Mouse (Mus musculus): ENCODE data around the gene Echs1.

Echs1 gene

DNA sequence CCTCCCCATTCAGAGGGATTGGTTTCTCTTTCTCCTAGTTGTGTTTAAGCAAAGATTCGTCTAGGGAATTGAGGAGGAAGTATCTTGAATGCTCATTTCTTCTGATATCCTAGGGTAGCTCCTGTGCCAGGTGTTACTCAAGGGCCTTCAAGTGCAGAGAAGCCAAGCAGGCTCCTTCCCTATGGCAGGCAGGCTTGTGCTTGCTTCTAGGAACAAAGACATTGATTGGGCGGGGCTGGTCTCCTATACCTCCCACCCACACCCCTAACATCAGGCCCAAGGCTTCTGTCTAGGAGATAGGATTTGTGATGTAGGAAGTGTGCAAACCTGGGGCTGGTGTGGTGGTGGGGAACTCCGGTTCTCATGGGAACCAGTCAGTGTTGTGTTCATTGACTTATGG is 10.7 kb upstream of the Echs1 start:
- Histone ChIP-seq H3K27me3 (ENCODE audit: control insufficient read depth, insufficient read depth, low read length, poor library complexity, severe bottlenecking) (no peaks in the 10 kb centered on the region), H3K36me3 (ENCODE audit: control insufficient read depth, insufficient read depth, low read length, poor library complexity, severe bottlenecking) (no peaks in the 10 kb centered on the region)
- no peak for DNase-seq (ENCODE audit: low read depth, low spot score)

DNA sequence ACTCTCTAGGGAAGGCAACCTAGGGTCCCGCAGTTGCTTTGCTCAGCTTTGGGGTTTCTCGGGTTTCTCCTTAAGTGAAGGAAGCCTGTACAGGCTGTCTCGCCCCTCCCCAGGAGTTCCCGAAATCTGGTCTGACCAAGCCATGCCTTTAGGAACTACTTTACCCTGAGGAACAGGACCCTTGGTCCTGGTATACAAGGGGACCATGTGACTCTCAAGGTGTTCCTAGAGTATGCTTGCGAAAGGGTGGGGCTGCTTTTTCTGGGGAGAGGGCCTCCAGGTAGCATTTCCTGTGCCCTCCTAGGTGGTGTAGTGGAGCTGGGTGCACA is 9.7 kb upstream of the Echs1 start:
- H3K27me3 ChIP-seq (ENCODE audit: control insufficient read depth, insufficient read depth, low read length, poor library complexity, severe bottlenecking) = no peaks in the 10 kb centered on the region
- DNase-seq (ENCODE audit: low read depth, low spot score) = peak; percentile 6
- no peaks in the 10 kb centered on the region for H3K36me3 ChIP-seq (ENCODE audit: control insufficient read depth, insufficient read depth, low read length, poor library complexity, severe bottlenecking)

DNA sequence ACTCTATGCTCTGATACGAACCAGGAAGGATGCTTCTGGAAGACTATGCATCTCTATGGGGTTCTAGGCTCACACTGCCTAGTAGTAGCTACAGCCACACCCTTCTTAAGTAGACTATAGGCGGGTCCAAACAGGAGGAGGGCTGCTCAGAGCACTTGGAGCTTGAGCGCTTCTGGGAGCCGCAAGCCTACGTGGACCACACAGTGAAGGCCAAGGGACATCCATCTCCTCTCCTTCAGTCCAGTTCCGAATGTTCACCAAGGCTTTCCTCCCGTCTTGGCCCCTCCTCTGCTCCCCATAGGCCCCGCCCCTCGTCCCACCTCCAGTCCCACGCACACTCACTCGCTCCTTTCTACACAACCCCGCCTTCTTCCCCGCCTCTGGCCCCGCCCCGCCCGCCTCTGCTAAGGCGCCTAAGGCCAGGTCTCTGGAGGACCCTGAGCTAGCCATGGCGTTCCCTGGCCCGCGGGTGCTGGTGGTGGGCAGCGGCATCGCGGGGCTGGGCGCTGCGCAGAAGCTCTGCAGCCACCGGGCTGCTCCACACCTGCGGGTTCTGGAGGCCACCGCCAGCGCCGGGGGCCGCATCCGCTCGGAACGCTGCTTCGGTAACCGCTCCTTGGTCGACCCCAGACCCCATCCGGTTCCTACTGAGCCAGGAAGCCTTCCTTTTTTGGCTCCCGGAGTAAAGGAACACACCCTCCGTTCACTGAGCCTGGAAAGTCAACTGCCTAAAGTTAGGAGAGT is 9.2 kb upstream of the Echs1 start:
- DNase-seq (ENCODE audit: low read depth, low spot score) = peak; percentile 92
- Histone ChIP-seq H3K27me3 (ENCODE audit: control insufficient read depth, insufficient read depth, low read length, poor library complexity, severe bottlenecking) (no peaks in the 10 kb centered on the region), H3K36me3 (ENCODE audit: control insufficient read depth, insufficient read depth, low read length, poor library complexity, severe bottlenecking) (no peaks in the 10 kb centered on the region)

DNA sequence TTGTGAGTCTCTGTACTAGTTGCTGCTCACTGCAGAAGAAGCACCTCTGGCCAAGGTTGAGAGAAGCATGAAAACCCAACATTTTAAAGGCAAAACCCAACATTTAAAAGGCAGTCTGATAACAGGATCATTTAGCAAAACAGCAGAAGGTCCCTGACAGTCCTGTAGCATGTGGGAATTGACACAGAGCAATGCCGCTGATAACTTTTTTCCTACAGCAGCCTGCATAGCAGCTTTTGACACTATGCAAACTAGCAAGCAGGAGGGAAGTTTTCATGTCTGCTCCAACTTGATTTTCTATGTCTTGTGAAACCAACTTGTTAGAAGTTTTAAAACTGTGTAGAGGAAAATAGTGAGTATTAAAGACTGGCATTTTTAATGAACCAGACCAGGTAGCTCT is 8.1 kb upstream of the Echs1 start:
- H3K27me3 ChIP-seq (ENCODE audit: control insufficient read depth, insufficient read depth, low read length, poor library complexity, severe bottlenecking) = no peaks in the 10 kb centered on the region
- H3K36me3 ChIP-seq (ENCODE audit: control insufficient read depth, insufficient read depth, low read length, poor library complexity, severe bottlenecking) = no peaks in the 10 kb centered on the region
- DNase-seq (ENCODE audit: low read depth, low spot score) = no peak

DNA sequence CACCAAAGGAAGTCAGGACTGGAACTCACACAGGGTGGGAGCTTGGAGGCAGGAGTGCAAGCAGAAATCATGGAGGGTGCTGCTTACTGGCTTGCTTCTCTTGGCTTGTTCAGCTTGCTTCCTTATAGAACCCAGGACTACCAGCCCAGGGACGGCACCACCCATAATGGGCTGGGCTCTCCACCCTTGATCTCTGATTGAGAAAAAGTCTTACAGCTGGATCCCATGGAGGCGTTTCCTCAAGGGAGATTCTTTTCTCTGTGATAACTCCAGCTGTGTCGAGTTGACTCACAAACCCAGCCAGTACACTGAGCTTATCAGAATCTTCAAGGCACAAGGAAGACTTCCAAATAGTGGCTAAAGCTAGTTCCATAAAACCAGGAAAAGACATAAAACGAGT is 6.5 kb upstream of the Echs1 start:
- Histone ChIP-seq H3K36me3 (ENCODE audit: control insufficient read depth, insufficient read depth, low read length, poor library complexity, severe bottlenecking) (no peaks in the 10 kb centered on the region), H3K27me3 (ENCODE audit: control insufficient read depth, insufficient read depth, low read length, poor library complexity, severe bottlenecking) (no peaks in the 10 kb centered on the region)
- DNase-seq (ENCODE audit: low read depth, low spot score) = no peak

DNA sequence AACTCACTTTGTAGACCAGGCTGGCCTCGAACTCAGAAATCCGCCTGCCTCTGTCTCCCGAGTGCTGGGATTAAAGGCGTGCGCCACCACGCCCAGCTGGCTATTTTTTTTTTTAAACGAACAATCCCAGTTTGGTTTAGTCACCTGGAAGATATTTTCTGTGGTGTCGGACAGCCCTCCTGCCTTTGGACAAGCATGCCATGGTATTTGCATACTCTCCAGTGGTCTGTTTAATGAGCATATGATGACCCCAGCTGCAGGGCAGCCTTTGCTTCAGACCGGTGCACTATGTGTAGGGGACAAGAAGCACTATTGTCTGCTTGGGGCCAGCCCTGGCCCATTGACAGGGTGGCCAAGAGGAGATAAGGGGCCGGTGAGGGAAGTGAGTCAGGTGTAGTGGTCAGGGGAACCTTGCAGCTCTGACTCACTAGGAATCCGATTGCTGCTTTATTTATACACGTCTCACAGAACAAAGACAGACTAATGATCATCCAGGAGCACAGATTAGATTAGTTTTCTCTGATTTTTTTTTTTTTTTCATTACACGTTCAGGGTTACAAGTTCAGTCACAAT is 5.1 kb upstream of the Echs1 start:
- H3K36me3 ChIP-seq (ENCODE audit: control insufficient read depth, insufficient read depth, low read length, poor library complexity, severe bottlenecking) = no peaks in the 10 kb centered on the region
- DNase-seq (ENCODE audit: low read depth, low spot score) = no peak
- no peaks in the 10 kb centered on the region for H3K27me3 ChIP-seq (ENCODE audit: control insufficient read depth, insufficient read depth, low read length, poor library complexity, severe bottlenecking)

DNA sequence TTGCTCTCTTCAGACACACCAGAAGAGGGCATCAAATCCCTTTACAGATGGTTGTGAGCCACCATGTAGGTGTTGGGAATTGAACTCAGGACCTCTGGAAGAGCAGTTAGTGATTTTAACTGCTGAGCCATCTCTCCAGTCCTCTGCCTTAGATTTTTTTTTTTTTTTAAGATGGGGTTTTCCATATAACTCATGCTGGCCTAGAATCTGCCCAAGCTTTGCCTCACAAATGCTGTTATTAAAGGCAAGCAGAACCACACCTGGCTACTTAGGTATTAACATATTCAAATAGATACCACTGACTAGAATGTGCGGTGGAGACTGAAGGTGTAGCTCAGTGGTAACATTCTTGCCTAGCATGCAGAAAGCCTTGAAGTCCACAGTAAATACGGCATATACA is 4.2 kb upstream of the Echs1 start:
- Histone ChIP-seq H3K36me3 (ENCODE audit: control insufficient read depth, insufficient read depth, low read length, poor library complexity, severe bottlenecking) (no peaks in the 10 kb centered on the region), H3K27me3 (ENCODE audit: control insufficient read depth, insufficient read depth, low read length, poor library complexity, severe bottlenecking) (no peaks in the 10 kb centered on the region)
- DNase-seq (ENCODE audit: low read depth, low spot score) = no peak

DNA sequence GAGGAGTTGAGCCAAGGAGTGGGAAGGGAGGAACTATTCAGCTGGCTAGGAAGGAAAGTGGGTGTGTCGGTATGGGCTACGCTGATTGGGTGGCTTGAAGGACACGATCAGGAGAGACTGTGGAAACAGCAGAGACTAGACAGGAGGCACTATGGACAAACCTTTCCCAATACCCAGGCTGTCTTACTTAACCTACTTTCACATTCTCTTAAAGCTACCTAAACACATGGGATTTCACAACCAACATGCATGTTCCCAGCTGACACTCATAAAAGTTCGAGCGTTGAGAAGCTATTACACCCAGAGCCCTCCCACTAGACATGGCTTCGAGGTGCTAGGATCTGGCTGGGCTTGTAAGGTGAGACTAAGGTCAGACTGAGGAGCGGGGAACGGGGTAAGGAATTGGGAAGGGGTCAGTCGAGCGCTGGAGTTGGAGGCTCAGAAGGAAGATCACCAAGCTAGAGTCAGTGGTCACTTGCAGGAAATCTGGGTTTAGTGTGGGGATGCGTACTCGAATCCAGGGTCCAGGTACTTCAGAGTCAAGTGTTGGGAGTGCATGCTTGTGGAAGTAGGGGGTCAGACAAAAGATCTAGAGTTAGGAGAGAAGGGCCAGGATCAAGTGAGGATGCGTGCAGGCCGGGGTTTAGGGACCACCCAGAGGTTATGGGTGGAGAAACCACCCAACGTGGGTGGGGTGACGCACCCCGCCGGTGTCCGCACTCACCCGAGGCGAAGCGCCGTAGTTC is 520 bp downstream of the Echs1 start, which contains the start of gene Paox:
TSS of gene Paox (plus strand) at position 217 of the 746 bp plus-strand sequence.
- H3K36me3 ChIP-seq (ENCODE audit: control insufficient read depth, insufficient read depth, low read length, poor library complexity, severe bottlenecking) = no peaks in the 10 kb centered on the region
- peak; percentile 8 for DNase-seq (ENCODE audit: low read depth, low spot score)
- H3K27me3 ChIP-seq (ENCODE audit: control insufficient read depth, insufficient read depth, low read length, poor library complexity, severe bottlenecking) = no peaks in the 10 kb centered on the region

DNA sequence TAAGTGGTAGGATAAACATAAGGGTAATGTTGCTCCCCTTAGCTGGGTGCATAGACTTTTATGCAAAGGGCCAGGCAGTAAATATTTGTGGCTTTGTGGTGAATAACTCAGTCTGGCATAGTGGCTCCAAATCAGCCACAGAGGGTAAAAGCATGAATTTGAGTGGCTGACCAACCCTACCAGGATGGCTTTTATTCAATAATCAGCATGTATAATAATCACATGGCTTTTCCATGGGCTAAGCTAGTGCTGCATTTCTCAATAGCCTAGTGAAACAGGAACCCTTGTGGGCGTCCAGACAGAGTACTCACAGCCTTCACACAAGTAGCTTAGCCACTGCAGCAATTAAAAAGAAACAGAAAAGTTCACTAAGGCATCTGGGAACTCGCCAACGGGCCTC is 4.3 kb downstream of the Echs1 start:
- H3K36me3 ChIP-seq (ENCODE audit: control insufficient read depth, insufficient read depth, low read length, poor library complexity, severe bottlenecking) = 0 out of 2 replicates have a peak, but pooled peaks cover 4% of the 10 kb centered on the region
- H3K27me3 ChIP-seq (ENCODE audit: control insufficient read depth, insufficient read depth, low read length, poor library complexity, severe bottlenecking) = no peaks in the 10 kb centered on the region
- no peak for DNase-seq (ENCODE audit: low read depth, low spot score)

DNA sequence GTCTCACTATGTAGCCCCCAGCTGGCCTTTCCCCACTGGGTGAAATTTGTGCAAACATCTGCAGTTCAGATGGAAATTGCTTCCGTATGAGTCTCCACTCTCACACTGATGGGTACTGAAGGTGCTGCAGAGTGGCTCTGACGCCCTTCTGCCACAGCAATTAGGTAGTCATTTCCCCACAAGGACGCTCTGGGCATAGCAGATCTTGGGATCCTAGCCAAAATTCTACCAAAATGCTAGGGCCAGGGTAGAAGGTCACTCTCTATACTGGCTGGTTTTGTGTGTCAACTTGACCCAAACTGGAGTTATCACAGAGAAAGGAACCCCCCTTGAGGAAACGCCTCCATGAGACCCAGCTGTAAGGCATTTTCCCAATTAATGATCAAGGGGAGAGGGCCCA is 12.3 kb downstream of the Echs1 start:
- Histone ChIP-seq H3K36me3 (ENCODE audit: control insufficient read depth, insufficient read depth, low read length, poor library complexity, severe bottlenecking) (peaks cover 5% of the 10 kb centered on the region; the same call in 1 of the 2 replicates), H3K27me3 (ENCODE audit: control insufficient read depth, insufficient read depth, low read length, poor library complexity, severe bottlenecking) (no peaks in the 10 kb centered on the region)
- DNase-seq (ENCODE audit: low read depth, low spot score) = no peak

DNA sequence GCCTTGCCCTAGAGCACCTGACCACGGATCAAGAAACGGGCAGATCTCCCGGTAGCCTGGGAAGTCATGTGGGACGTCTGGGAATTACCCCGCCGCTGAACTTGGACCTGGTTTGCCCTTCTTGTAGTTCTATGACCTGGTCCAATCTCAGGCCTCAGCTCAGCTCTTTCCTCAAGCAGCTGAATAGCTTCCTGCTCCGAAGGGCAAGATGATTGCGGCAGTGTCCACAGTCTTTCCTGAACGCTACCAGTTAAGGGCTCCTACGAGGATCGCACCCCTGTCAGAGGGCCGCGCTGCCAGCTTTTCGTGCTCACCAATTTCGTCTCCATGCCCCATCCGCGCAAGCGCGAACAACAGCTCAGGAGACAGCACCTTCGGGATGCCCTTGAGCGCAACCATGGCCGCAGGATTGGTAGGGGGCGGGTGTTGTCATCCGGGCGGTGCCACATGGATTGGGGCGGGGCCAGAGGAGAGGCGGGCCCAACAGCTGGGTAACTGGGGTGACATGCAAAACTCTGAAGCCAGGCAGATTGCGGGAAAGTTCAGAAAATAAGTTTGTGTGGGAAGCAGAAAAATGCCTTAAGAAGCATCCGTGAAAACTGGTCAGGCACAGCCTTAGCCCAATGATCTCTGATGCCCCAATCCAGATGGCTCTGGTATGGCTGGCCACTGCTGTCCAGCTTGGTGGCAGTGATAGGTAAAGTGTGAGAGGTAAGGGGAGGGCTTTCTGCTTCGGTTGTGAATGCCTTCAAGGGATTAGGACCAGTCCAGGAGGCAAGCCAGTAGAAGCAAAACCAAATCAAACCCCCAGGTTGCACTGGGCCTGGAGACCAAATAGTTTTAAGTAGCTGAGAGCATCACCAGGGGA is 14.0 kb downstream of the Echs1 start, which contains the start of gene Fuom:
TSS of gene Fuom (minus strand) at position 449 of the 868 bp plus-strand sequence.
- DNase-seq (ENCODE audit: low read depth, low spot score) = peak; percentile 57
- H3K36me3 ChIP-seq (ENCODE audit: control insufficient read depth, insufficient read depth, low read length, poor library complexity, severe bottlenecking) = peaks cover 3% of the 10 kb centered on the region; the same call in 1 of the 2 replicates
- H3K27me3 ChIP-seq (ENCODE audit: control insufficient read depth, insufficient read depth, low read length, poor library complexity, severe bottlenecking) = no peaks in the 10 kb centered on the region

DNA sequence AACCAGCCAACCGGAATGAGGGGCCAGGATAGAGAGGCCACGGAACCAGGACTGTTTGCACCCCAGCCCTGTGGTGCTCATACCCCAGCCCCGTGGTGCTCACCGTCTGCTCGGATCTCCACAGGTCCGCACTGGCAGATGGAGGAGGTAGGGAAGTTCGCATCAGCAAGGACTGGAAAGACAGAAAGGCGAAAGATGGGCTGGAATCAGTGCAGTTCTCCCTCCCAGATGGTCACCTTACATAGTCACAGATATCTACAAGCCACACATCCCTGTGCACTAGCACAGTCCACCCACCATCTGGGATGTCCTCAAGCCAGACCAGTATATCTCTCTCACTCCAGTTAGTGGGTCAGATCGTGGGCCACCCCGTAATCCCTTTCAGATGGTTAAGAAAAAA is 14.8 kb downstream of the Echs1 start:
- no peak for DNase-seq (ENCODE audit: low read depth, low spot score)
- H3K27me3 ChIP-seq (ENCODE audit: control insufficient read depth, insufficient read depth, low read length, poor library complexity, severe bottlenecking) = no peaks in the 10 kb centered on the region
- H3K36me3 ChIP-seq (ENCODE audit: control insufficient read depth, insufficient read depth, low read length, poor library complexity, severe bottlenecking) = peaks cover 3% of the 10 kb centered on the region; the same call in 1 of the 2 replicates

DNA sequence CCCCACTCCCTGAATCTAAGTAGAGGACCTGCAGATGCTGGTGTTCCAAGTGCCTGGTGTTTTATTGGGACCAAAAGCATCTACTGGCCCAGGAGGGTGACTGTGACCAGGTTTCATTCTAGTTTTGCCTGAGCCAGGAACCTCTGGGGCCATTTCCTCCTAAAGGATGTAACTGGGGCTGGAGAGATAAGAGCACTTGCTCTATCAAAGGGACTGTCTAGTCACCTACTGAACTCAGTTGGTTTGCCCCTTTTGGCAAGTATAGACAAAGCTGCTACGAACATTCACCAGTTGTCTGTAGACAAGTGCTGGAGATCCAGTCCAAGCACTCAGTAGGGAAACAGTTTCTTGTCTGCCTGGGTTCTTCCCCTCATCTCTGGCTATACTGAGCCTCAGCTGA is 17.8 kb downstream of the Echs1 start:
- no peaks in the 10 kb centered on the region for H3K27me3 ChIP-seq (ENCODE audit: control insufficient read depth, insufficient read depth, low read length, poor library complexity, severe bottlenecking)
- no peaks in the 10 kb centered on the region for H3K36me3 ChIP-seq (ENCODE audit: control insufficient read depth, insufficient read depth, low read length, poor library complexity, severe bottlenecking)
- DNase-seq (ENCODE audit: low read depth, low spot score) = no peak

DNA sequence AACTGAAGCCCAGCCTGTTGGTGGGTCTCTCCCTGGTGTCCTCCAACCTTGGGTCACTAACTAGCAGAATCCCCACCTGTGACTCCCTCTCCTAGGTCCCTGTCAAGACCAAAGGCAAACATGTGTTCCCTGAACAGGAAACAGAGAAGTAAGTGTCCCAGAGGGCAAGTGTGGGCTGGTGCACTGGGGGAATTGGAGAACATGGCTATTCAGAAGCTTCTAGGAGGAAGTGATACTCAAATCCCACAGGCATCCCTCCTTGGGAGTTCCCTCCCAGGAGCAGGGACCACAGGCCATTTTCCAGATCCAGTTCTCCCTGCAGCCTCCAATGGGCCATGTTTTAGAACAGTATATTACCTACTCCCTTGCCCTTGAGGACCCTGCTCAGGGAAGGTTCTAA is 20.2 kb downstream of the Echs1 start:
- DNase-seq (ENCODE audit: low read depth, low spot score) = no peak
- H3K36me3 ChIP-seq (ENCODE audit: control insufficient read depth, insufficient read depth, low read length, poor library complexity, severe bottlenecking) = no peaks in the 10 kb centered on the region

More for the DNA sequence above, 20.2 kb downstream of the Echs1 start:
- no peaks in the 10 kb centered on the region for H3K27me3 ChIP-seq (ENCODE audit: control insufficient read depth, insufficient read depth, low read length, poor library complexity, severe bottlenecking)
